Mouse (Mus musculus): Measurements from ENCODE around the gene Slc12a7. TPM values are rescaled to one million over a fixed set of nuclear protein-coding genes. Genes with fewer than 3 reads are reported as not detected.

Slc12a7 gene
- total RNA-seq, 2 experiments from 2014 or later, result 33.1 to 38.4 TPM

GRCm38 (mm10) chr13:73812936-73813335 is 80.0 kb downstream of the Slc12a7 start:
- no peak for DNase-seq (ENCODE audit: low spot score in 2 of 2)

- no peak for DNase-seq (ENCODE audit: low spot score in 2 of 2)
Observed at GRCm38 (mm10) chr13:73814181-73814580, 81.3 kb downstream of the Slc12a7 start.

- DNase-seq (ENCODE audit: low spot score in 2 of 2), result no peak
Observed at GRCm38 (mm10) chr13:73816338-73816737, 83.4 kb downstream of the Slc12a7 start.

GRCm38 (mm10) chr13:73818921-73819320 is 86.0 kb downstream of the Slc12a7 start:
- no peak for DNase-seq (ENCODE audit: low spot score in 2 of 2)

GRCm38 (mm10) chr13:73821251-73821650 is 88.4 kb downstream of the Slc12a7 start:
- no peak for DNase-seq (ENCODE audit: low spot score in 2 of 2)

GRCm38 (mm10) chr13:73822187-73822800 is 89.4 kb downstream of the Slc12a7 start:
- DNase-seq (ENCODE audit: low spot score in 2 of 2), result peak; percentile 68 to 73

GRCm38 (mm10) chr13:73823711-73824110 is 90.8 kb downstream of the Slc12a7 start:
- no peak for DNase-seq (ENCODE audit: low spot score in 2 of 2)

- DNase-seq (ENCODE audit: low spot score in 2 of 2), result no peak
Observed at GRCm38 (mm10) chr13:73827243-73827642, 94.3 kb downstream of the Slc12a7 start.

- DNase-seq (ENCODE audit: low spot score in 2 of 2), result peak; percentile 64 to 69
Observed at GRCm38 (mm10) chr13:73831486-73831885, 98.6 kb downstream of the Slc12a7 start.

- no peak for DNase-seq (ENCODE audit: low spot score in 2 of 2)
Observed at GRCm38 (mm10) chr13:73833809-73834208, 100.9 kb downstream of the Slc12a7 start.

GRCm38 (mm10) chr13:73835791-73836190 is 102.9 kb downstream of the Slc12a7 start:
- no peak for DNase-seq (ENCODE audit: low spot score in 2 of 2)

- DNase-seq (ENCODE audit: low spot score in 2 of 2), result no peak
Observed at GRCm38 (mm10) chr13:73836491-73836890, 103.6 kb downstream of the Slc12a7 start.

GRCm38 (mm10) chr13:73837708-73838107 is 104.8 kb downstream of the Slc12a7 start:
- DNase-seq (ENCODE audit: low spot score in 2 of 2), result no peak

GRCm38 (mm10) chr13:73839137-73839548 is 106.2 kb downstream of the Slc12a7 start:
- no peak for DNase-seq (ENCODE audit: low spot score in 2 of 2)

GRCm38 (mm10) chr13:73839740-73840139 is 106.8 kb downstream of the Slc12a7 start:
- no peak for DNase-seq (ENCODE audit: low spot score in 2 of 2)

GRCm38 (mm10) chr13:73842696-73843095 is 109.8 kb downstream of the Slc12a7 start:
- no peak for DNase-seq (ENCODE audit: low spot score in 2 of 2)

GRCm38 (mm10) chr13:73846589-73847464 is 113.9 kb downstream of the Slc12a7 start:
- DNase-seq (ENCODE audit: low spot score in 2 of 2), result no peak

GRCm38 (mm10) chr13:73847465-73847836 is 114.6 kb downstream of the Slc12a7 start, which contains the start of gene Nkd2:
Gene Nkd2, minus strand, starts transcription at chr13:73847631.
- peak; percentile 81 to 83 for DNase-seq (ENCODE audit: low spot score in 2 of 2)

All from adrenal gland, adult 18-20 months (tissue).